In genomic region chr16:95824720-95825534, GRCm38 (mm10) we compare ENCODE assay signal across 8 mouse cellular contexts.
DNase-seq lines count a peak whose midpoint lies in the region; ATAC-seq and TF ChIP-seq lines count a peak whose summit lies in the region.

No protein-coding gene starts in this region.

- TF ChIP-seq RAD21 in MEL (IDR thresholded peaks at IDR 0.05; ENCODE audit: low read depth, low read length): no peak

- peak overlapping the region; percentile 6; the same call in 1 of the 2 replicates for H3K27ac ChIP-seq in MEL (ENCODE audit: control insufficient read depth, low read depth, low read length)
- H3K27ac ChIP-seq in brown adipose tissue, adult 24 weeks (replicated peaks; ENCODE audit: low read depth, low read length): peak overlapping the region; percentile 63
- no peak overlapping the region; the same call in 1 of the 2 replicates for H3K27ac ChIP-seq in hindbrain, postnatal 0 days
- peak overlapping the region; percentile 69 for H3K27ac ChIP-seq in liver, embryonic 13.5 days

- peaks cover 0 to 19% of the 10 kb centered on the region in 2 experiments; a peak in 2 of 4 replicates for H3K36me3 ChIP-seq in MEL (ENCODE audit: control insufficient read depth in 1 of 2, insufficient read depth in 2 of 2, low read length in 2 of 2)
- H3K36me3 ChIP-seq in hindbrain, postnatal 0 days (ENCODE audit: insufficient read depth, low read length): no peaks in the 10 kb centered on the region
- H3K36me3 ChIP-seq in liver, embryonic 13.5 days: no peaks in the 10 kb centered on the region

- H3K4me3 ChIP-seq in MEL (ENCODE audit: control insufficient read depth in 1 of 2, insufficient read depth in 1 of 2, low read depth in 2 of 2, low read length in 2 of 2): no peak overlapping the region
- no peak overlapping the region for H3K4me3 ChIP-seq in brown adipose tissue, adult 24 weeks (ENCODE audit: insufficient read depth, low read depth, low read length)
- no peak overlapping the region for H3K4me3 ChIP-seq in hindbrain, postnatal 0 days (ENCODE audit: low read length)
- no peak overlapping the region for H3K4me3 ChIP-seq in liver, embryonic 13.5 days (replicated peaks)

- no peaks in the 10 kb centered on the region for H3K27me3 ChIP-seq in MEL (ENCODE audit: control insufficient read depth in 1 of 2, insufficient read depth in 2 of 2, low read length in 2 of 2)
- H3K27me3 ChIP-seq in hindbrain, postnatal 0 days (ENCODE audit: insufficient read depth, low read length): no peaks in the 10 kb centered on the region
- H3K27me3 ChIP-seq in liver, embryonic 13.5 days: peaks cover 3% of the 10 kb centered on the region; the same call in 1 of the 2 replicates

- no peak overlapping the region for H3K9ac ChIP-seq in MEL (ENCODE audit: control insufficient read depth, low read depth, low read length, poor library complexity, severe bottlenecking)
- no peak overlapping the region for H3K9ac ChIP-seq in hindbrain, postnatal 0 days (replicated peaks; ENCODE audit: low read length)
- no peak overlapping the region for H3K9ac ChIP-seq in liver, embryonic 13.5 days

- peak; percentile 68 for ATAC-seq in hindbrain, postnatal 0 days
- ATAC-seq in liver, embryonic 13.5 days (ENCODE audit: low read depth): peak; percentile 16; the same call in 1 of the 2 replicates

- 0 out of 2 replicates have a peak overlapping the region, but pooled peaks have one; percentile 7 for H3K4me2 ChIP-seq in hindbrain, postnatal 0 days (ENCODE audit: low read depth, low read length)
- no peak overlapping the region for H3K4me2 ChIP-seq in liver, embryonic 13.5 days

- H3K79me2 ChIP-seq in MEL (ENCODE audit: control insufficient read depth, insufficient read depth, low read length, poor library complexity): no peaks in the 10 kb centered on the region

- H3K4me1 ChIP-seq in MEL (ENCODE audit: control insufficient read depth in 1 of 2, insufficient read depth in 2 of 2, low read length in 2 of 2): peaks cover 2 to 24% of the 10 kb centered on the region in 2 experiments; a peak in 3 of 4 replicates
- H3K4me1 ChIP-seq in brown adipose tissue, adult 24 weeks (ENCODE audit: control insufficient read depth, insufficient read depth, insufficient read length, low read length): peaks cover 21% of the 10 kb centered on the region
- H3K4me1 ChIP-seq in hindbrain, postnatal 0 days (ENCODE audit: insufficient read depth, low read length): peaks cover 7% of the 10 kb centered on the region
- peaks cover 30% of the 10 kb centered on the region for H3K4me1 ChIP-seq in liver, embryonic 13.5 days (replicated peaks)

- TF ChIP-seq POLR2A in MEL (IDR thresholded peaks at IDR 0.05; ENCODE audit: control insufficient read depth in 1 of 2, insufficient read depth in 1 of 2, low read depth in 1 of 2, low read length in 2 of 2, poor library complexity in 1 of 2): no peak

- WGBS in hindbrain, postnatal 0 days: 27% methylated on average over 7 of the region's 7 CpGs
- 7% methylated on average over 7 of the region's 7 CpGs for WGBS in liver, embryonic 13.5 days (ENCODE audit: insufficient replicate concordance)

- no peak for TF ChIP-seq CTCF in MEL (IDR thresholded peaks at IDR 0.05 in 2 of 3, conservative IDR thresholded peaks at IDR 0.05 in 1 of 3; ENCODE audit: control insufficient read depth in 1 of 3, insufficient read depth in 1 of 3, low read depth in 2 of 3, low read length in 3 of 3, poor library complexity in 1 of 3, severe bottlenecking in 1 of 3)
- no peak for TF ChIP-seq CTCF in hindbrain, postnatal 0 days (IDR thresholded peaks at IDR 0.05; ENCODE audit: low read depth)

- H3K9me3 ChIP-seq in MEL (replicated peaks; ENCODE audit: insufficient read depth, low read length): no peaks in the 10 kb centered on the region
- H3K9me3 ChIP-seq in hindbrain, postnatal 0 days (ENCODE audit: low read length): no peaks in the 10 kb centered on the region
- no peaks in the 10 kb centered on the region for H3K9me3 ChIP-seq in liver, embryonic 13.5 days (replicated peaks)

- DNase-seq in MEL (ENCODE audit: low read depth, low spot score): peak; percentile 76
- peak; percentile 33 to 53 for DNase-seq in gastrocnemius, adult 8-10 months (ENCODE audit: low spot score in 2 of 2)
- peak; percentile 72 for DNase-seq in hindbrain, postnatal 0 days (ENCODE audit: low spot score)
- no peak for DNase-seq in liver, embryonic 13.5 days
- peak; percentile 64 for DNase-seq in neural tube, embryonic 10.5 days (ENCODE audit: extremely low spot score, low spot score)
- no peak for DNase-seq in T-cell, adult 2 months (ENCODE audit: low spot score)
- no peak for DNase-seq in thymus, postnatal 10 days (ENCODE audit: low spot score in 2 of 2)

- TF ChIP-seq EP300 in MEL (IDR thresholded peaks at IDR 0.05; ENCODE audit: low read depth in 1 of 2, low read length in 2 of 2): peak; percentile 78 to 79

TF ChIP-seq in MEL, 35 proteins besides CTCF, POLR2A, EP300 and RAD21:
- TF ChIP-seq TCF12 (IDR thresholded peaks at IDR 0.05; ENCODE audit: low read depth, low read length): peak; percentile 75
- TF ChIP-seq TAL1 (IDR thresholded peaks at IDR 0.05; ENCODE audit: low read length): peak; percentile 94
- peak; percentile 63 for TF ChIP-seq ETS1 (IDR thresholded peaks at IDR 0.05; ENCODE audit: low read depth, low read length)
- TF ChIP-seq POLR2AphosphoS5 (IDR thresholded peaks at IDR 0.05; ENCODE audit: borderline replicate concordance, low read depth, low read length): no peak
- TF ChIP-seq UBTF (IDR thresholded peaks at IDR 0.05; ENCODE audit: borderline replicate concordance, insufficient read depth, low read depth, low read length): no peak
- TF ChIP-seq SMC3 (IDR thresholded peaks at IDR 0.05; ENCODE audit: low read depth, low read length): no peak
- peak; percentile 54; the same call in 1 of the 2 replicates for TF ChIP-seq RCOR1 (IDR thresholded peaks at IDR 0.05; ENCODE audit: low read depth, low read length)
- 0 out of 2 replicates have a peak, but pooled peaks have one; percentile 16 for TF ChIP-seq SIN3A (IDR thresholded peaks at IDR 0.05; ENCODE audit: low read length)
- no peak for TF ChIP-seq GABPA (IDR thresholded peaks at IDR 0.05; ENCODE audit: low read depth, low read length)
- peak; percentile 55 for TF ChIP-seq GATA1 (IDR thresholded peaks at IDR 0.05; ENCODE audit: low read depth, low read length)
- TF ChIP-seq MEF2A (IDR thresholded peaks at IDR 0.05; ENCODE audit: extremely low read depth, insufficient replicate concordance, low read depth, low read length, poor library complexity, severe bottlenecking): no peak
- peak; percentile 84 for TF ChIP-seq BHLHE40 (IDR thresholded peaks at IDR 0.05; ENCODE audit: borderline replicate concordance, low read depth, low read length)
- TF ChIP-seq CHD1 (IDR thresholded peaks at IDR 0.05; ENCODE audit: low read depth, low read length): no peak

Comparison
In these comparisons a context has a peak if more than half of its experiments do, and no peak if none do; other contexts are left out.
1. DNase-seq: peak in MEL (single experiment), gastrocnemius, adult 8-10 months (2 of 2), hindbrain, postnatal 0 days (single experiment) and neural tube, embryonic 10.5 days (single experiment); none in liver, embryonic 13.5 days (single experiment), T-cell, adult 2 months (single experiment) and thymus, postnatal 10 days (0 of 2).